Mouse (Mus musculus): ENCODE measurements around the gene Tpcn2. TPM values are rescaled to one million over a fixed set of nuclear protein-coding genes. Genes with fewer than 3 reads are reported as not detected.

The Tpcn2 gene
- total and polyA plus RNA-seq, 2 experiments, result 1.9 to 5.0 TPM

- Histone ChIP-seq H3K9ac (ENCODE audit: low read depth, low read length) (no peak overlapping the region), H3K27ac (replicated peaks; ENCODE audit: insufficient read depth, low read depth, low read length) (no peak overlapping the region)
- WGBS, result 76% methylated on average over 2 of the region's 2 CpGs
Observed at GRCm38 (mm10) chr7:145248911-145249310, 34.9 kb downstream of the Tpcn2 start.

GRCm38 (mm10) chr7:145242851-145243712 is 40.7 kb downstream of the Tpcn2 start:
- Histone ChIP-seq H3K9ac (ENCODE audit: low read depth, low read length) (no peak overlapping the region), H3K27ac (replicated peaks; ENCODE audit: insufficient read depth, low read depth, low read length) (no peak overlapping the region), H3K4me3 (ENCODE audit: insufficient read depth, low read depth, low read length) (no peak overlapping the region), H3K36me3 (ENCODE audit: control insufficient read depth, insufficient read depth, low read length) (no peaks in the 10 kb centered on the region), H3K4me1 (ENCODE audit: control insufficient read depth, insufficient read depth, low read length) (no peaks in the 10 kb centered on the region), H3K79me2 (ENCODE audit: control insufficient read depth, insufficient read depth, low read length) (no peaks in the 10 kb centered on the region), H3K27me3 (ENCODE audit: control insufficient read depth, insufficient read depth, low read length) (no peaks in the 10 kb centered on the region)
- TF ChIP-seq POLR2A (IDR thresholded peaks at IDR 0.05; ENCODE audit: extremely low read depth, insufficient read depth, low read length) (no peak), CTCF (IDR thresholded peaks at IDR 0.05; ENCODE audit: low read depth, low read length) (peak; percentile 99)
- 14% methylated on average over 9 of the region's 9 CpGs for WGBS
- DNase-seq (ENCODE audit: extremely low read depth, low read depth, low spot score), result peak; percentile 20

More at GRCm38 (mm10) chr7:145248911-145249310, 34.9 kb downstream of the Tpcn2 start:
- no peak for TF ChIP-seq CTCF (IDR thresholded peaks at IDR 0.05; ENCODE audit: low read depth, low read length)
- no peak for TF ChIP-seq POLR2A (IDR thresholded peaks at IDR 0.05; ENCODE audit: extremely low read depth, insufficient read depth, low read length)
- H3K4me3 ChIP-seq (ENCODE audit: insufficient read depth, low read depth, low read length), result no peak overlapping the region
- DNase-seq (ENCODE audit: extremely low read depth, low read depth, low spot score), result no peak
- no peaks in the 10 kb centered on the region for H3K27me3 ChIP-seq (ENCODE audit: control insufficient read depth, insufficient read depth, low read length)
- H3K36me3 ChIP-seq (ENCODE audit: control insufficient read depth, insufficient read depth, low read length), result no peaks in the 10 kb centered on the region
- H3K4me1 ChIP-seq (ENCODE audit: control insufficient read depth, insufficient read depth, low read length), result no peaks in the 10 kb centered on the region
- no peaks in the 10 kb centered on the region for H3K79me2 ChIP-seq (ENCODE audit: control insufficient read depth, insufficient read depth, low read length)

GRCm38 (mm10) chr7:145242028-145242427 is 41.8 kb downstream of the Tpcn2 start:
- no peaks in the 10 kb centered on the region for H3K79me2 ChIP-seq (ENCODE audit: control insufficient read depth, insufficient read depth, low read length)
- H3K4me1 ChIP-seq (ENCODE audit: control insufficient read depth, insufficient read depth, low read length), result no peaks in the 10 kb centered on the region
- H3K27ac ChIP-seq (replicated peaks; ENCODE audit: insufficient read depth, low read depth, low read length), result no peak overlapping the region
- H3K27me3 ChIP-seq (ENCODE audit: control insufficient read depth, insufficient read depth, low read length), result no peaks in the 10 kb centered on the region
- TF ChIP-seq POLR2A (IDR thresholded peaks at IDR 0.05; ENCODE audit: extremely low read depth, insufficient read depth, low read length) (no peak), CTCF (IDR thresholded peaks at IDR 0.05; ENCODE audit: low read depth, low read length) (no peak)
- H3K4me3 ChIP-seq (ENCODE audit: insufficient read depth, low read depth, low read length), result no peak overlapping the region
- WGBS, result 73% methylated on average over 9 of the region's 9 CpGs
- no peak overlapping the region for H3K9ac ChIP-seq (ENCODE audit: low read depth, low read length)
- no peaks in the 10 kb centered on the region for H3K36me3 ChIP-seq (ENCODE audit: control insufficient read depth, insufficient read depth, low read length)
- DNase-seq (ENCODE audit: extremely low read depth, low read depth, low spot score), result peak; percentile 13

- WGBS, result 91% methylated on average over 4 of the region's 4 CpGs
- no peak for TF ChIP-seq CTCF (IDR thresholded peaks at IDR 0.05; ENCODE audit: low read depth, low read length)
Observed at GRCm38 (mm10) chr7:145240929-145241328, 42.9 kb downstream of the Tpcn2 start.

GRCm38 (mm10) chr7:145239736-145240505 is 43.9 kb downstream of the Tpcn2 start:
- Histone ChIP-seq H3K27ac (replicated peaks; ENCODE audit: insufficient read depth, low read depth, low read length) (no peak overlapping the region), H3K4me3 (ENCODE audit: insufficient read depth, low read depth, low read length) (no peak overlapping the region), H3K4me1 (ENCODE audit: control insufficient read depth, insufficient read depth, low read length) (no peaks in the 10 kb centered on the region), H3K27me3 (ENCODE audit: control insufficient read depth, insufficient read depth, low read length) (no peaks in the 10 kb centered on the region), H3K36me3 (ENCODE audit: control insufficient read depth, insufficient read depth, low read length) (no peaks in the 10 kb centered on the region), H3K79me2 (ENCODE audit: control insufficient read depth, insufficient read depth, low read length) (no peaks in the 10 kb centered on the region), H3K9ac (ENCODE audit: low read depth, low read length) (no peak overlapping the region)
- no peak for TF ChIP-seq POLR2A (IDR thresholded peaks at IDR 0.05; ENCODE audit: extremely low read depth, insufficient read depth, low read length)
- TF ChIP-seq CTCF (IDR thresholded peaks at IDR 0.05; ENCODE audit: low read depth, low read length), result no peak
- 70% methylated on average over 8 of the region's 8 CpGs for WGBS
- no peak for DNase-seq (ENCODE audit: extremely low read depth, low read depth, low spot score)

More at GRCm38 (mm10) chr7:145240929-145241328, 42.9 kb downstream of the Tpcn2 start:
- H3K27ac ChIP-seq (replicated peaks; ENCODE audit: insufficient read depth, low read depth, low read length), result no peak overlapping the region
- no peaks in the 10 kb centered on the region for H3K79me2 ChIP-seq (ENCODE audit: control insufficient read depth, insufficient read depth, low read length)
- no peaks in the 10 kb centered on the region for H3K36me3 ChIP-seq (ENCODE audit: control insufficient read depth, insufficient read depth, low read length)
- no peak overlapping the region for H3K9ac ChIP-seq (ENCODE audit: low read depth, low read length)
- no peaks in the 10 kb centered on the region for H3K27me3 ChIP-seq (ENCODE audit: control insufficient read depth, insufficient read depth, low read length)
- no peak for DNase-seq (ENCODE audit: extremely low read depth, low read depth, low spot score)
- no peak overlapping the region for H3K4me3 ChIP-seq (ENCODE audit: insufficient read depth, low read depth, low read length)
- no peaks in the 10 kb centered on the region for H3K4me1 ChIP-seq (ENCODE audit: control insufficient read depth, insufficient read depth, low read length)
